Mouse (Mus musculus): ENCODE data around the gene Gpr152. TPM values are rescaled to one million over a fixed set of nuclear protein-coding genes. Genes with fewer than 3 reads are reported as not detected.

Gpr152 gene
- polyA plus RNA-seq, 1 experiment = not detected

GRCm38 (mm10) chr19:4159049-4159448 is 19.5 kb downstream of the Gpr152 start:
- H3K79me3 ChIP-seq (ENCODE audit: low read depth) = peaks cover 8% of the 10 kb centered on the region
- H3K79me2 ChIP-seq (ENCODE audit: control insufficient read depth, insufficient read depth) = peaks cover 16% of the 10 kb centered on the region
- H3K27me3 ChIP-seq (ENCODE audit: control insufficient read depth, insufficient read depth, insufficient read length) = no peaks in the 10 kb centered on the region
- no peak overlapping the region for H3ac ChIP-seq (ENCODE audit: control insufficient read depth, insufficient read length, low read depth)
- H3K4me3 ChIP-seq (ENCODE audit: insufficient read depth, poor library complexity, severe bottlenecking) = no peak overlapping the region
- peaks cover 28% of the 10 kb centered on the region for H3K36me3 ChIP-seq (ENCODE audit: control insufficient read depth, insufficient read depth)
- TF ChIP-seq CTCF (IDR thresholded peaks at IDR 0.05; ENCODE audit: control insufficient read depth, insufficient read depth, insufficient read length) (no peak), MAX (IDR thresholded peaks at IDR 0.05) (no peak), MYOG (IDR thresholded peaks at IDR 0.05; ENCODE audit: control insufficient read depth, extremely low read depth, insufficient read length) (no peak), FOSL1 (IDR thresholded peaks at IDR 0.05; ENCODE audit: insufficient read depth, low read length, poor library complexity, severe bottlenecking) (no peak), USF1 (IDR thresholded peaks at IDR 0.05; ENCODE audit: low read depth) (no peak), CEBPB (IDR thresholded peaks at IDR 0.05; ENCODE audit: low read depth) (no peak), MYOD1 (IDR thresholded peaks at IDR 0.05; ENCODE audit: control insufficient read depth, insufficient read length, low read depth) (no peak)

GRCm38 (mm10) chr19:4162646-4163542 is 23.3 kb downstream of the Gpr152 start, which contains the start of gene Rps6kb2:
Rps6kb2 (minus strand) TSS chr19:4163354.
- H3ac ChIP-seq (ENCODE audit: control insufficient read depth, insufficient read length, low read depth) = peak within 1 kb of the TSS; percentile 86
- no peak for TF ChIP-seq FOSL1 (IDR thresholded peaks at IDR 0.05; ENCODE audit: insufficient read depth, low read length, poor library complexity, severe bottlenecking)
- TF ChIP-seq MYOD1 (IDR thresholded peaks at IDR 0.05; ENCODE audit: control insufficient read depth, insufficient read length, low read depth) = peak; percentile 64
- peak; percentile 84 for TF ChIP-seq CEBPB (IDR thresholded peaks at IDR 0.05; ENCODE audit: low read depth)
- H3K79me2 ChIP-seq (ENCODE audit: control insufficient read depth, insufficient read depth) = peaks cover 16% of the 10 kb centered on the region
- no peaks in the 10 kb centered on the region for H3K27me3 ChIP-seq (ENCODE audit: control insufficient read depth, insufficient read depth, insufficient read length)
- H3K36me3 ChIP-seq (ENCODE audit: control insufficient read depth, insufficient read depth) = peaks cover 21% of the 10 kb centered on the region
- H3K79me3 ChIP-seq (ENCODE audit: low read depth) = peaks cover 8% of the 10 kb centered on the region
- H3K4me3 ChIP-seq (ENCODE audit: insufficient read depth, poor library complexity, severe bottlenecking) = peak within 1 kb of the TSS; percentile 72

- peaks cover 21% of the 10 kb centered on the region for H3K36me3 ChIP-seq (ENCODE audit: control insufficient read depth, insufficient read depth)
- H3K79me3 ChIP-seq (ENCODE audit: low read depth) = peaks cover 8% of the 10 kb centered on the region
- peaks cover 16% of the 10 kb centered on the region for H3K79me2 ChIP-seq (ENCODE audit: control insufficient read depth, insufficient read depth)
- no peaks in the 10 kb centered on the region for H3K27me3 ChIP-seq (ENCODE audit: control insufficient read depth, insufficient read depth, insufficient read length)
- peak overlapping the region; percentile 2 for H3ac ChIP-seq (ENCODE audit: control insufficient read depth, insufficient read length, low read depth)
- TF ChIP-seq CTCF (IDR thresholded peaks at IDR 0.05; ENCODE audit: control insufficient read depth, insufficient read depth, insufficient read length) (no peak), CEBPB (IDR thresholded peaks at IDR 0.05; ENCODE audit: low read depth) (no peak), USF1 (IDR thresholded peaks at IDR 0.05; ENCODE audit: low read depth) (no peak), MAX (IDR thresholded peaks at IDR 0.05) (no peak), MYOD1 (IDR thresholded peaks at IDR 0.05; ENCODE audit: control insufficient read depth, insufficient read length, low read depth) (no peak), MYOG (IDR thresholded peaks at IDR 0.05; ENCODE audit: control insufficient read depth, extremely low read depth, insufficient read length) (no peak), FOSL1 (IDR thresholded peaks at IDR 0.05; ENCODE audit: insufficient read depth, low read length, poor library complexity, severe bottlenecking) (no peak)
- H3K4me3 ChIP-seq (ENCODE audit: insufficient read depth, poor library complexity, severe bottlenecking) = peak overlapping the region; percentile 72
Observed at GRCm38 (mm10) chr19:4163543-4163887, 23.9 kb downstream of the Gpr152 start.

DNA sequence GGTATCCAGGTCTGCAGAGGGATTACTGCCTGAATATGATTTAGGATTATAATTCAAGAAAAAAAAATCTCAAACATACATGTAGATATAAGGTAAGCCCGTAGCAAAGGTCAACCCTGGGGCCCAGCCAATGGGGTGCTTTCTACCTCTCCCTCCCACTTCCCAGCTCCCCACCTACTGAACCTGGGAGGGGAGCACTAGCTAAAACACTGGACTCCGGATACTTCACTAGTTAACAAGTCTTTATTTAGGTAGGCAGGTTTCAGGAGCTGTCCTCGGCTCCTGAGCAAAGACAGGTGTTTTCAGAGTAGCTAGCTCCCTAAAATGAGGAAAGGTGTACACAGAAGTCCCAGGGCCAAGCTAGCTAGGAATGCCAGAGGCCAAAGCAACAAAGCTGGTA is 24.5 kb downstream of the Gpr152 start:
- H3K79me3 ChIP-seq (ENCODE audit: low read depth) = peaks cover 8% of the 10 kb centered on the region
- no peak overlapping the region for H3ac ChIP-seq (ENCODE audit: control insufficient read depth, insufficient read length, low read depth)
- peaks cover 21% of the 10 kb centered on the region for H3K36me3 ChIP-seq (ENCODE audit: control insufficient read depth, insufficient read depth)
- H3K4me3 ChIP-seq (ENCODE audit: insufficient read depth, poor library complexity, severe bottlenecking) = no peak overlapping the region
- no peaks in the 10 kb centered on the region for H3K27me3 ChIP-seq (ENCODE audit: control insufficient read depth, insufficient read depth, insufficient read length)
- no peak for TF ChIP-seq MYOG (IDR thresholded peaks at IDR 0.05; ENCODE audit: control insufficient read depth, extremely low read depth, insufficient read length)
- no peak for TF ChIP-seq USF1 (IDR thresholded peaks at IDR 0.05; ENCODE audit: low read depth)
- no peak for TF ChIP-seq MYOD1 (IDR thresholded peaks at IDR 0.05; ENCODE audit: control insufficient read depth, insufficient read length, low read depth)
- no peak for TF ChIP-seq MAX (IDR thresholded peaks at IDR 0.05)
- no peak for TF ChIP-seq CEBPB (IDR thresholded peaks at IDR 0.05; ENCODE audit: low read depth)
- TF ChIP-seq FOSL1 (IDR thresholded peaks at IDR 0.05; ENCODE audit: insufficient read depth, low read length, poor library complexity, severe bottlenecking) = no peak
- TF ChIP-seq CTCF (IDR thresholded peaks at IDR 0.05; ENCODE audit: control insufficient read depth, insufficient read depth, insufficient read length) = no peak
- H3K79me2 ChIP-seq (ENCODE audit: control insufficient read depth, insufficient read depth) = peaks cover 16% of the 10 kb centered on the region

DNA sequence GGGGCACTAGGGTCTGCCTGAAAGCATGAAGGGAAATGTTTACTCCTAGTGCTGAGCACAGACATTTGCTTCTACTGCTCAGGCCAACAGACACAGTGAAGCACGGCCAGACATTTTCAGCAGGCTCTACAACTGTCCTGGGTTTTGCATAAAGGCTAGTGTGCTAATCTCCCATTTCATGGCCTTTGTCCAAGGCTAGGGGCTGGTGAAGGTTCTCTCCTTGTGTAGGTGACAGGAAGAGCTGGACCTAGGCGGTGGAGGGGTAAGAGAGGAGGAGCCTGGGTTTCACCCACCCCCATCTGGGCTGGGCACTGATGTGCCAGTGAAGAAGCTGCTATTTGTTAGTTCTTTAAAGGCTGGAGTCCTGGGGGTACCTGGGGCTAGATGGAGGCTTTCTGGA is 25.1 kb downstream of the Gpr152 start:
- no peak for TF ChIP-seq MYOD1 (IDR thresholded peaks at IDR 0.05; ENCODE audit: control insufficient read depth, insufficient read length, low read depth)
- TF ChIP-seq CTCF (IDR thresholded peaks at IDR 0.05; ENCODE audit: control insufficient read depth, insufficient read depth, insufficient read length) = no peak
- TF ChIP-seq CEBPB (IDR thresholded peaks at IDR 0.05; ENCODE audit: low read depth) = no peak
- no peak for TF ChIP-seq FOSL1 (IDR thresholded peaks at IDR 0.05; ENCODE audit: insufficient read depth, low read length, poor library complexity, severe bottlenecking)
- no peak for TF ChIP-seq USF1 (IDR thresholded peaks at IDR 0.05; ENCODE audit: low read depth)
- TF ChIP-seq MYOG (IDR thresholded peaks at IDR 0.05; ENCODE audit: control insufficient read depth, extremely low read depth, insufficient read length) = no peak
- TF ChIP-seq MAX (IDR thresholded peaks at IDR 0.05) = no peak

More for the DNA sequence above, 25.1 kb downstream of the Gpr152 start:
- no peak overlapping the region for H3K4me3 ChIP-seq (ENCODE audit: insufficient read depth, poor library complexity, severe bottlenecking)
- H3ac ChIP-seq (ENCODE audit: control insufficient read depth, insufficient read length, low read depth) = no peak overlapping the region
- peaks cover 8% of the 10 kb centered on the region for H3K79me3 ChIP-seq (ENCODE audit: low read depth)
- H3K36me3 ChIP-seq (ENCODE audit: control insufficient read depth, insufficient read depth) = peaks cover 15% of the 10 kb centered on the region
- H3K79me2 ChIP-seq (ENCODE audit: control insufficient read depth, insufficient read depth) = peaks cover 16% of the 10 kb centered on the region
- H3K27me3 ChIP-seq (ENCODE audit: control insufficient read depth, insufficient read depth, insufficient read length) = no peaks in the 10 kb centered on the region

All from C2C12 (cell line).